Mouse (Mus musculus) c-Kit-positive CD71-negative TER-119-negative erythroid progenitor cells, embryonic 14.5 days (primary cell): ENCODE data around the gene Il1r1.

Experiments
- DNase-seq: peaks from one replicate; pipeline ENCODE4 v3.0.0-alpha.2; 2013; ENCODE audit warnings: low read depth

The Il1r1 gene

DNA sequence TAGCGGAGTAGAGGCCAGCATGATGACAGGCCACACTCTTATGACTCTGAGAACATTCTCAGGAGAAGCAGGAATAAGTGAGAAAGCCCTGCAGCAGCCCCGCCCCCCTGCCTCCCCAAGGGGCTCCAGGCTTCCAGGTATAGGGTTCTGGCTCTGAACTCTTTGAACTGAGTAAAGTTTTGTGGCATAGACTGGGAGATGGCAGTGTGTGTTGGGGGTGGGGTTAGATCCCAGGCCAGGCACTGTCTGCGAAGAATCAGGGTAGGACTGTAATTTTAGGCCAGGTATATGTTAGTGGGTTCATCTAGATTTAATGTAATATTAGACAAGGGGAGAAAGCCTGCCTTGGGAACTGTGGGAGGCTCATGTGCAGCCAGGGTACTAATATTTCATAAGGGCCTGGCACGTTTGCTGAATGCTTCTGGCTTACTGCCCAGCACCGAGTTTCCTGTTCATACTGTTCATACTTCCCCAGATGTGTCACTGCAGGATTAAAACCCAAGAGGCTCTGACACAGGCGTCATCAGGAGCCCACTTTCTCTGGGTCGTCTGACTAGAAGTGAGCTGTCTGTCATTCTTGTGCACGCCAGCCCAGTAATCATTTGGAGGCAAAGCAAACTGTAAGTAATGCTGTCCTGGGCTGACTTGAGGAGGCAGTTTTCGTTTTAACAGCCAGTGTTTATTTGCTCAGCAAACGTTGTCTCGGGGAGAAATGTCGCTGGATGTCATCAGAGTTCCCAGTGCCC lies at the start of gene Il1r1:
Gene Il1r1 (plus strand): TSS at position 542 of the 746 bp plus-strand sequence.
- no peak for DNase-seq

DNA sequence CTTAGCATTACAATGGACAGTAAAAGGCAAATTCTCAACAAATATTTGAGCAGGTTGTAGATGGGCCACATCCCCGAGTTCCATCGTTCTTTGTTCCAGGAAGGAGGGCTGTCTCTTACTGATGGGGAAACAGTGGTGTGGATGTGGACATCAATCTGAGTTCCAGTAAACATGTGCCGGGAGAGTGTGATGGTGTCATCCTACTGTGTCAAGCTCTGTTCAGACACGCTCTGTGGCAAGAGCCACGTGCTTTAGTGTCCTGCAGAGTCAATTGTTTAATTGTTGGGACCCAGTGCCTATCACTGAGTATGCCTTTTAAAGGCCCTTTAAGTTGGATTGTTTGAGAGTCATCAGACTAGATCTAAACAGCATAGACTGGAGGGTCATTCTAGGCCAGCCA lies 49.8 kb upstream of the Il1r1 start:
- DNase-seq: no peak

DNA sequence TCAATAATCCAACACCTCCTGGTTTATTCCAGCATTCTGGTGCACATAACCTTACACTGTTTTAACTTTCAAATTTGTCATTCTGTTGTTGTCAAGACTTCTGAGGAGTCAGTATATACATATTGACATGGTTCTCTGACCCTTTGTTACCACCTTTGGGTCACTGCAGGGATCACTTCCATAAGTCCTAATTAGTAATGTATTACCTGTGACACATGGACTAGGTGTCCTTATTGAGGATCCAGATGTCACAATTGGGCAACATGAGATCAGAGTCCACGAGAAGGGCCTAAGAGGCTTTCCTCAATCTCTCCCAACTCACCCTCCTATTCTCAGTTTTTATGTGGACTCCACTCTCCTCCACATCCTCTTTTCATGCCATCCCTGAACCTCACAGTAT lies 49.1 kb upstream of the Il1r1 start:
- no peak for DNase-seq

DNA sequence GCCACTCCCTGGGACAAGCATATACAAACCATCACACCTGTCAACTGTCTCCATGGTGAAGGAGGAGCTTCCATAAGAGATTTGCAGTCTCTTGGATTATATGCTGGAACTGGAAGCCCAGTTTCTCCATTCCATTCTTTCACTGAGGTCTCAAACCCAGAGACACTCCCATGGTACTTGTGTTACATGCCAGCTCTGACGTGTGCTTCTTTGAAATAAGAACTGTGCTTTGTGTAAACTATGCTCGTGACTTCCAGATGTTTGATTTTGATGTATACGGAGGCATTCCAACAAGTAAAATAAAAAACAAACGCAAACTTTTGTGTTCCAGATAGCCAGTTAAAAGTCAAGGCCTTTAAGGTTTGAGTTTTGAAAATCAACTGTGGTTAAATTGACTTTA lies 45.8 kb upstream of the Il1r1 start:
- DNase-seq: no peak

DNA sequence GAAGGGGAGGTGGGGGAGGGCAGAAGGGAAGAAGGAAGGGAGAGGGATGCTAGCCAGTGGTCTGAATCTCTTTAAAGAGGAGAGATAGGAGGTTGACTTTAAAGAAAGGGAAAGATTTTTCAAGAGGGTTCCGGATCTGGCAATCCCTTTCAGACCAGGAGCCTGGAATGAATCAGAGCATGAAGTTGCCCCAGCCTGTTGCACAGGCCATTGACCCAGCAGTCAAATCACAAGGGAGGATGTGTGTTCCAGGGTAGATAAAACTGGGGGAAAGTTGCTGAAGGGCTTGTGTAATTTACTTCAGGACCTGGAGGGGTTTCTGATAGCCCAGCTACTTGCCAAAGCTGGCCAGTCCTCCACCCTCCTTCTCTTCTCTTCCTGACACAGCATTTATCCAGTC lies 45.4 kb upstream of the Il1r1 start:
- DNase-seq: no peak

DNA sequence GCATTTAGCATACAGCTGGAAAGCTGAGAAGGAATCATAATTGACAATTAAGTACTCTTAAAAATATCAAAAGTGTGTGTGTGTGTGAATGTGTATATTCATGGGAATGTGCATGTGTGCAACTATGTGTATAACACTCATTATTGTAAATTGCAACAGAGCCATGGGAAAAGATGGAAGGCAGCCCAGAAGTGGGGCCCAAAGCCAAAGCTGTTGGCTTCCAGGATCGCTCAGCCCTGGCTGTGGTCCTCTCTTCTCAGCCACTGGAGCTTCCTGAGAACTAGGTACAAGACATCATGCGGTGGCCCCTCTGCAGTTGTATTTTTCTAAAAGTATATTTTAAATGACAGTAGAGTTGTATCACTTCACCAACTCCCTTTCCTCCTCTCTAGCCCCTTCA lies 44.0 kb upstream of the Il1r1 start:
- DNase-seq: no peak

DNA sequence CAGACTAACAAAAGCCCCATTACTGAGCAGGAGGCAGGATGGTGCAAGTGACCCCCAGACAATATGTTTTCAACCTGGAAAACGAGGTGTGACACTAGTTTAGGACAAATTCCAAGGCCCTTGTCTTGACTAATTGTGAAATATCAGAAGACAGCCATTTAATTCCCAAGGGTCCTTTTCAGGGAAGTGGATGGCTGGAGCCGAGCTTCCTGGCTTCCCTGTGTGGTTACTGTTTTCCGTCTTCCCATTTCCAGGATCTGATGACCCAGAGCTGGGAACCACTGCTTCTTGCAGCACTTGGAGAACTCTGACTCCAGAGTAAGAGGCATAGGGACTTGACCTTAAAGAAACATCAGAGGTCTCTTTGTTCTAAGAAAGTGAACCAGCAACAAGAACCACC lies 43.2 kb upstream of the Il1r1 start:
- no peak for DNase-seq

DNA sequence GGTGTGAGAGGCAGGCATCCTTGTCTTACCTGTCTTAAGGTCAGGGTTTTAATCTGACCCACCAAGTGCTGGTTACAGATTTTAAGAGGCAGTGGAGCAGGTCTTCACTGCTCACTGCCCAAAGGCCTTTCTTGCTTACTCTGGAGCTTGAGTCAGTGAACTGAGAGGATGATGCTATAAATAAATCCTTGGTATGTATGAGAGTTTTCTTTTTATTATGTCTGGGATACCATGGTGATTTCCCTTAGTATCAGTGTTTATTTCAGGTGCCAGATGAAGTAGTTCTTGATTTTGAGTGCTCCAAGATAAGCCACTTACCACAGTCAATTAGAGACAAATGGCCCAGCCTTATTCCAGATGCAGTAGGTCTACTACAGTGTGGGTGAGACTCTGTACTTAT lies 41.5 kb upstream of the Il1r1 start:
- no peak for DNase-seq

DNA sequence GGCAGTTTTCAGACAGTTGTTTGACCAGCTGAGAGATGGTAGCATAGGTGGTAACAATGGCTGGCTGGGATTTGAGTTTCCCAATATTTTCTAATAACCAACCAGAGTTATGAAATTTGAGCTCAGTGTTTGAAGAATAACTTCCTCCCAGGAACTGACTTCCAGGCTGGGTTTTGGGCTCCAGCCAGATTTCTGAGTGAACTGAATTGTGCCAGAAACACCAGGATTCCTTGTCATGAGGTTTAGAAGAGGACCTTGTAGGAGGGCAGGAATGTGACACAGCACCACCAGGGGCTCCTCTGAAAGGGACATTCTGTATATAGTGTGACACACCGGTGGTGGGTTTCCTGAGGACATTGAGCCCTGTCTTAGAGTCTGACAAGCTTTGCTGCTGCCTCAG lies 36.9 kb upstream of the Il1r1 start:
- DNase-seq: no peak

DNA sequence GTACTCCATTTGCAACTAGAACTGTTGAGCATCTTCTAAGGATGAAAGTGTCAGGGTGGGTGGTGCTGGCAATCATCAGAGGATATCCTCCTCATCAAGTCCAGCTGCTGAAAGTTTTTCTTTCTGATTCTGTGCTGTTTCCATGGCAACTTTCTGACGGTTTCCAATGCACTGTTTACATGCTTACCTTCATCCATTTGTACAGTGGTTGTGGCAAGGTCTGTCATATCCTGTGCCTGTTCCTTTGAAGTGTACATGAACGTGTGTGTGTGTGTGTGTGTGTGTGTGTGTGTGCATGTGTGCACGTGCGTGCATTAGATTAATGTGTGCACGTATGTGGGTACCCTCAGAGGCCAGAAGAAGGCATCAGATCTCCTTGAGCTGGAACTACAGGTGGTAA lies 34.9 kb upstream of the Il1r1 start:
- DNase-seq: no peak

DNA sequence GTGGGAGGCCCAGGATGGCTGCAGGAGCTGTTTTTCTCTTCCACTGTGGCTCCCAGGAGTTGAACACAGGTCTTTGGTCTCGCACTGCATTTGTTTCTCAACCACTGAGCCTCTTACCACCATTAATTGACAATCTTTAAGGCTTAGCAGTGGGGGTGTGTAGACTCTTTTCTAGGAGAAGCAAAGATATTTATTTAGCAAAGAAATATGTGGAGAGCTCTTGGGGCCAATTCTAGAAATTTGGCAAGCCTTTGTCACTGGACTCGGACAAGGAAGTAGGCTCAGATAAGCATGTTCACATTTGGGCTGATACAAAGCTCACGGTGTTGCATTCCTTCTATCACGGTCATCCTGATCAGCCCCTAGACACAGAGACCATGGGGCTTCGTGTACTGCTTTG lies 34.0 kb upstream of the Il1r1 start:
- no peak for DNase-seq

DNA sequence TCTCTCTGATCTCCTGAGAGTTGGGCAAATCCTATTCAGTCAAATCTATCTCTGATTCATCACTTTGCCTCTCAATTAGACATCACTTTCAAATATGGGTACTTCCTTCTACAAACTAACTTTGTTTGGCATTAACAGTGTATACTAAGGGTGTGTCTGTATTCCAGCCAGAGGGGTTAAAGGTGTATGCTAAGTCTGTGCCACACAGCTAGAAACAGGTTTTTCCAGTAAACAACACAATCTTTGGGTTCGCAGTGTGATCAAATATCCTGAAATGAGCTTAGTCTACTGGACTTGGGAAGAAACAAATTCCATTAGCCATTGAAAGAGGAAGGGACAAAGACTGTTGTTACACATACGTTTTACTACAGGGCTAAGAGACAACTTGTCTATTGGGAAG lies 30.6 kb upstream of the Il1r1 start:
- DNase-seq: no peak

DNA sequence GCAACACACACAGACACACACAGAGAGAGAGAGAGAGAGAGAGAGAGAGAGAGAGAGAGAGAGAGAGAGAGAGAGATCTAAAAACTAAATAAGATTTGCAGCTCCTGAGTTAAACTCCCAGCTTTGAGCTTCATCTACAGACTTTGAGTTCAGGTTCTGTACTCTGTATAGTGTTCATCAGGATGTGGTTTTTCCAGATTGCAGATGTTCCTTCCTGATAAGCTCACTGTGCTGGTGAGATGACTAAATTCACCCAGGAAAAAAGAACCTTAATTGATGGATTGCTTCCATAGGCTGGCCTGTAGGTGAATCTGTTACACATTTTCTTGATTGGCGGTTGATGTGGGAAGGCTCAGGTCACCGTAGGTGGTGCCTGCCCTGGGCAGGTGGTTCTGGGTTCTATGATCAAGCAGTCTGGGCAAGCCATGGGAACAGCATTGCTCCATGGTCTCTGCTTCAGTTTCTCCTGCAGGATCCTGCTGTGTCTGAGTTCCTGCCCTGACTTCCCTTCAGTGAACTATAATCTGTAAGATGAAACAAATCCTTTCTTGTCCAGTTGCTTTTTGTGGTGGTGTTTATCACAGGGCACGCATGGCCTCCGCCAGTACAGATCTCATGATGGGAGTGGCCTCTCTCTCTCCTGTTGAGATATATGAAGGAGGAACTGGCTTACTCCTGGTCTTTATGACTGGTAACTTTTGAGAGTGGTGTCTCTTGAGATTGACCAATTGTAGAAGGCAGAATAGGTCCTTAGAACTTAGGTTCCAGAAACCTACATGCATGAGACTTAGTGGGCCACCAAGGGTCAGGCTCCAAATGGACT lies 11.3 kb upstream of the Il1r1 start:
- DNase-seq: no peak

DNA sequence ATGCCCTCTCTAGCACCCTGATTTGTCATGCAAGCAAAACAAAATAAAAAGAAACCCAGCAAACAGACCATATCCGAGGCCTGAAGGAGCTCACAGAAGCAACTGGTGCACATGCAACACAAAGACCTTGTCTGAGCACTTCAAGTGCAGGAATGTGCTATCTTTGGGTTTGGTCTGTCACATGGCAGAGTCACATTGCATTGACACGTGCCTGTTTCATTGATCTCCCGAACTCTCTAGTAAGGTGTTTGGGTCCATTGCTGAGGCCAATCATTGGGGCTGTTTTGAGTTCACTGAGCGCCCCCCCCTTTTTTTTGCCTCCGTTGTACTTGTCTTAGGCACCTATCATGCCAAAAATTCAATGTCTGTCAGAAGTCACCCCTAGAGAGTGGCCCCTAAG lies 7.4 kb upstream of the Il1r1 start:
- no peak for DNase-seq

DNA sequence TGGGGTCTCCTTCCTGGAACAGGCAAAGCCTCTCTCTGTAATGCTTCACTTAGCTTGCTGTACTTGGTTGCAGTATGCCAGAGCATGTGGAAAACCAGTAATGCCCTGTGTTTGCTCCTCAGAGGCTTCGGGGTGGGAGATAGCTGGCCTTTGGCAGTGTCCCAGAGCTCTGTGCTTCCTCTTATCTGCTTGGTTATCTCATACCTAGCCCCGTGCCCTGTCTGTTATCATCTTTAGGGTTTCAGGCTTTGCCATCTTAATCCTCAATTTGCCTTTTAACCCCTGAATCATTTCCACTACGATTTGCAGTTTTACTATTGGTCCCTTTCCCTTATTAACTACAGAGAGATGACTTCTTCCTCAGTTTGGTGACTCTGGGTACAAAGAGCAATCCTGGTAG lies 6.3 kb upstream of the Il1r1 start:
- DNase-seq: no peak

DNA sequence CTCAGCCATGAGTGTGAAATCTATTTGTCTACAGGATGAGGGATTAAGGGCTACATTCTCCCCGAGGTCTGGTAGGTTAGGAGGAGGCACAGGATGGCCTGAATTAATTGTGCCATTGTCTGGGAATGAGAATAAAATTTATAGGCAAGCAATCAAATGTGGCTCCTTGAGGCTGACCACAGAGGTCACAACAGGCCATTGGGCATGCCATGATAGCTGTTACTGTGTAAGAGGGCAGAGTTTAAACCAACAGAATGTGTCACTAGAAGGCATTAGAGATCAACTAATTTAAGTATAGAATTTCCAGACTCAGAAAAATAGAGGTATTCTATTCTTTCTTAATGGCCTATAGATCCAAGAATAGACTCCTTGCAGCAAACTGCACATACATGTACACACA lies 4.3 kb upstream of the Il1r1 start:
- DNase-seq: no peak

DNA sequence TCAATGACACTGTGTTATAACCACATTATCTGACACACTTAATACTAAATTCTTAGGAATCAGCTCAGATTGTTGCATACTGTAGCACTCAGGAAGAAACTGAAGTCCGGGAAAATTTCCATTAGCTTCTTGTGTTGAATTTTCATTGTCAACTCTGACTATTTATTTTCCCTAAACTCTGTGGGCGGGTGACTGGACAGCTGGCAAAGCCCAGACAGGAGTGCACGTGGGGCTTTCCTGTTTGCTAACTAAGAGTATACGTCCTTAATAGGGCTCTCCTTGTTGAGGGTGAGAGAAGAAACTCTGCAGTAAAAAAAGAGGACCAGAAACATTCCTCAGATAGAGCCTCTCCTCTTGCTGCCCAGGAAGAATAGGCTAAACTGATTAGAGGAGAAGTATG lies 3.0 kb upstream of the Il1r1 start:
- no peak for DNase-seq

DNA sequence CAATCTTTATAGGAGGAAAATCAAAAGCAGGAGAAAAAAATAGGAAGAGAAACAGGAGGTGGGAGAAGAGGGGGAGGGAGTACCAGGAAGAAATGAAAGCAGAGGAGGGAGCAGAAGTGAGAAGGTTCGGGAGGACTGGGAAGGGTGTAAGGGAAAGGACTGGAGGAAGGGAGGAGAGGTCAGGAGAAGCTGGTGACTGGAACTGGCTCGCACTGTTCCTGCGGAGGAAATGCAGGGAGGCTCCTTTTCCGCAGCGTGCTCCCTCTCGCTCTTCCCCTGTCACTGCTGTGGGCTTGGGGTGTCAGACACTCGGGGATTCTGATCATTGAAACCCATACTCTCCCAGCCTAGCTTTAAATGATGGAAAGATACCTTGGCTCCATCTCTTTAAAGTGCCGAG lies 2.2 kb upstream of the Il1r1 start:
- DNase-seq: no peak

DNA sequence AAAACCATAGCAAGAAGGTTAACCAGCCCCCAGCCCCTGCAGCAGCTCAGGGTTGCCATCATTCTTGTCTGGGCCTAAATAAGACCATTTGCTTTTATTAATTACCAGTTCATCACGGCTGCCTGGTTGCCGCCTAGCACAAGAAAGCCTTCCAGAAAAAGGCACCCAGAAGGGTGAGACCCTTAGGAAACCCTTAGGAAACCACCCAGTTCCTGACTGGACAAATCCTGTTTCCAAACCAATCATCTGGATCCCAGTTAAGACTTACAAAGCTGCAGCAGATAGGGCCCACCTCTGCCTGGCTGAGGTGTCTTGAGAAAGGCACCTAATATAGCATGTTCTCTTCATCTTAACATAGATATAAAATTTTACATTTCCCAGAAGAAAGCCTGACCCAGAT lies 1.3 kb upstream of the Il1r1 start:
- DNase-seq: no peak

DNA sequence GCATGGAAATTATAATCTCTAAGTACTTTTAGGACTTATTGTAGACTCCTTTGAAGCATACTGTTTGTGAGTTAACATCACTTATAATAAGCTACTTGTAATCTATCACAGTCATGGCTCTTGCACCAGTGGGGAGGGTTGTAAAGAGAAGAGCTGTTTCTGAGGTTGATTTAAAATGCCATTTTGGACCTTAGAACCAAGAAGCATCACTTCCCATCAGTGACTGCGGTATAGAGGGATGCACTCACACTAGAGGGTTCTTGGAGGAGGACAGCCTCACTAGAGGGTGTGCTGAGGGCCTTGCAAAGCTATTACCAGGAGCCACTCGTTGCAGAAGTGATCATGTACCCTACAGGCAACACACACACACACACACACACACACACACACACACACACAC lies 700 bp downstream of the Il1r1 start:
- no peak for DNase-seq

DNA sequence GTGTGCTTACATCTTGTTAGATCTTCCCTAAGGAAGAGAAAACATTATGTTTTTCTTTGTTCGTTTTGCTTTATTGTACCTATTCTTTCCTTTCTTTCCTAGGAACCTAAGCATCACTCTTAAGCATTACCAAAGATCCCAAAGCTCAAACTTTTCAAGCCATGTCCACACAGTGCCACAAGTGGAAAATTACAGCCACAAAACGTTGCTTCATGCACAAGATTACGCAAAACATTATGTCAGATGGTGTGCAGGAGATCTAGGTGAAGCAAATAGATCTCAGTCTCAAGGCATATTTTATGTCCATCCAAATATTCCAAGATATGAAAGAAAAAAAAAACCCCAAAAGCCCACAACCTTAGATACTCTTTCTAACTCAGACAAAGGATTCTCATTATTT lies 4.2 kb downstream of the Il1r1 start:
- DNase-seq: no peak

DNA sequence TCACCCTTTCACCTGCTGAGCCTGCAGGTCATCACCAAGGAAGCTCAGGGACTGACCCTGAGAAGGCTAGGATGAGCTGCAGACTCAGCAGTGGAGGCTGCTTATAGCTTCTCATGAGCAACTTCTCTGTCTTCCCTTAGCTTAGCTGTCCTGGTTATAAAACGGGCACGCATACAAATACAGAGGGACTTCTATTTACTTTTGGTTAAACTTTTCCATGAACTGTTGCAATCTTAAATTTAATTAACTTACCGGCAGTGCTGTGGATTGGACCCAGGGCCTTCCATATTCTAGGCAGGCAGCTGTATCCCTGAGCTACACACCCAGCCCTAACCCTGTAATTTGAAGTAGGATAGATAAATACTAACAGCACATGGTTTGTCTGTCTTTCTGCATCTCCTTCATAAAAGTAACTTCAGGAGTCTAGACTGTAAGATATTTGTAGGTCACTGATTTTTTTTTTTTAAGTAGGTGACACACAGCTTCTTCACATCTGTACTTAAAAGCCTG lies 4.9 kb downstream of the Il1r1 start:
- DNase-seq: no peak

DNA sequence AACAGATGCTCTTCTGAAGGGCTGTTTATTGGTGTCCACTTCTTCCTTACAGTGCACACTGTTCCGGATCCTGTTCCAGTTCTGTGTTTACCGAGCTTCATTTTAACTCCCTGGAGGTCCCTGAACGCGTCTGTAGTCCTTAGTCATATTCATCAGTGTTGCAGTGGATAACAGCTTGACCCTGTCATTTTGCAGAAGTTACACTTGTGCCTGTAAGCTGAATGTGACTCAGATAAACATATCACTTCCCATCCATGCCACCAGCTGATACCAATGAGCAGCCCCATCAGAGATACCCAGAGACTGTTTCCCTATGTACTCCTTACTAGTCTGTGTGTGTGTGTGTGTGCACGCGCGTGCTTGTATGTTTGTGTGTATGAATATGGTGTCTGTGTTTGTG lies 5.5 kb downstream of the Il1r1 start:
- peak; percentile 26 for DNase-seq

DNA sequence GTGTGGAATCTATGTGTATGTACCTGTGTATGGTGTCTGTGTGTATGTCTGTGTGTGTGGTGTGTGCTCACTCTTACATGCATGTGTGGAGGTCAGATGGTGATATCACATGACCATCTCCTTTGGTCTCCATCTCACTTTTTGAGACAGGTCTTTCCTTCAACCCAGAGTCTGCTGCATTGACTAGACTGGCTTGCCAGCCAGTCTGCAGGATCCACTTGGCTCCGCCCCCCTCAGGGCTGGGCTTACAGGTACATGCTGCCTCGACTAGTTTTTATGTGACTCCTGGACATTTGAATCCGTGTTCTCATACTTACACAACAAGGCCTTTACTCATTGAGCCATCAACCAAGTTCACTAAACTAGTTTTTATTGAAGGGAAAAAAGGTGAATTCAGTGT lies 6.2 kb downstream of the Il1r1 start:
- DNase-seq: no peak
